Mouse (Mus musculus): ENCODE results near the gene Msmo1. TPM values are rescaled to one million over a fixed set of nuclear protein-coding genes. Genes with fewer than 3 reads are reported as not detected.

Msmo1 gene
- polyA plus RNA-seq, 1 experiment: 150 TPM

GRCm38 (mm10) chr8:64761430-64761829, 27.8 kb upstream of the Msmo1 start:
- no peak overlapping the region for H3K27ac ChIP-seq (ENCODE audit: insufficient read depth, low read length)
- no peaks in the 10 kb centered on the region; the same call in 1 of the 2 replicates for H3K4me1 ChIP-seq (ENCODE audit: control insufficient read depth, insufficient read depth, low read length)
- TF ChIP-seq POLR2A (IDR thresholded peaks at IDR 0.05; ENCODE audit: extremely low read depth, insufficient read depth, low read length) (no peak), CTCF (IDR thresholded peaks at IDR 0.05; ENCODE audit: extremely low read depth, insufficient read depth, low read length) (peak; percentile 66)
- H3K4me3 ChIP-seq (ENCODE audit: insufficient read depth, low read length): no peak overlapping the region

- H3K4me1 ChIP-seq (ENCODE audit: control insufficient read depth, insufficient read depth, low read length): no peaks in the 10 kb centered on the region
- H3K4me3 ChIP-seq (ENCODE audit: insufficient read depth, low read length): no peak overlapping the region
- no peak overlapping the region for H3K27ac ChIP-seq (ENCODE audit: insufficient read depth, low read length)
- TF ChIP-seq POLR2A (IDR thresholded peaks at IDR 0.05; ENCODE audit: extremely low read depth, insufficient read depth, low read length) (no peak), CTCF (IDR thresholded peaks at IDR 0.05; ENCODE audit: extremely low read depth, insufficient read depth, low read length) (no peak)
These were observed 24.4 kb upstream of the Msmo1 start for GRCm38 (mm10) chr8:64757956-64758355.

- no peaks in the 10 kb centered on the region for H3K4me1 ChIP-seq (ENCODE audit: control insufficient read depth, insufficient read depth, low read length)
- no peak overlapping the region for H3K27ac ChIP-seq (ENCODE audit: insufficient read depth, low read length)
- no peak overlapping the region for H3K4me3 ChIP-seq (ENCODE audit: insufficient read depth, low read length)
- TF ChIP-seq POLR2A (IDR thresholded peaks at IDR 0.05; ENCODE audit: extremely low read depth, insufficient read depth, low read length) (no peak), CTCF (IDR thresholded peaks at IDR 0.05; ENCODE audit: extremely low read depth, insufficient read depth, low read length) (no peak)
These were observed 12.8 kb upstream of the Msmo1 start for GRCm38 (mm10) chr8:64746215-64747058.

- Histone ChIP-seq H3K4me3 (ENCODE audit: insufficient read depth, low read length) (no peak overlapping the region), H3K4me1 (ENCODE audit: control insufficient read depth, insufficient read depth, low read length) (no peaks in the 10 kb centered on the region), H3K27ac (ENCODE audit: insufficient read depth, low read length) (no peak overlapping the region)
- no peak for TF ChIP-seq POLR2A (IDR thresholded peaks at IDR 0.05; ENCODE audit: extremely low read depth, insufficient read depth, low read length)
- TF ChIP-seq CTCF (IDR thresholded peaks at IDR 0.05; ENCODE audit: extremely low read depth, insufficient read depth, low read length): no peak
These were observed 7.1 kb upstream of the Msmo1 start for GRCm38 (mm10) chr8:64740547-64741211.

- Histone ChIP-seq H3K4me3 (ENCODE audit: insufficient read depth, low read length) (no peak overlapping the region), H3K27ac (ENCODE audit: insufficient read depth, low read length) (no peak overlapping the region), H3K4me1 (ENCODE audit: control insufficient read depth, insufficient read depth, low read length) (no peaks in the 10 kb centered on the region)
- TF ChIP-seq CTCF (IDR thresholded peaks at IDR 0.05; ENCODE audit: extremely low read depth, insufficient read depth, low read length) (no peak), POLR2A (IDR thresholded peaks at IDR 0.05; ENCODE audit: extremely low read depth, insufficient read depth, low read length) (no peak)
These were observed 5.3 kb upstream of the Msmo1 start for GRCm38 (mm10) chr8:64738916-64739315.

- TF ChIP-seq CTCF (IDR thresholded peaks at IDR 0.05; ENCODE audit: extremely low read depth, insufficient read depth, low read length): no peak
- TF ChIP-seq POLR2A (IDR thresholded peaks at IDR 0.05; ENCODE audit: extremely low read depth, insufficient read depth, low read length): no peak
- Histone ChIP-seq H3K4me3 (ENCODE audit: insufficient read depth, low read length) (no peak overlapping the region), H3K27ac (ENCODE audit: insufficient read depth, low read length) (no peak overlapping the region), H3K4me1 (ENCODE audit: control insufficient read depth, insufficient read depth, low read length) (peaks cover 2% of the 10 kb centered on the region; the same call in 1 of the 2 replicates)
These were observed 3.3 kb upstream of the Msmo1 start for GRCm38 (mm10) chr8:64736767-64737323.

- TF ChIP-seq CTCF (IDR thresholded peaks at IDR 0.05; ENCODE audit: extremely low read depth, insufficient read depth, low read length) (no peak), POLR2A (IDR thresholded peaks at IDR 0.05; ENCODE audit: extremely low read depth, insufficient read depth, low read length) (no peak)
- Histone ChIP-seq H3K4me3 (ENCODE audit: insufficient read depth, low read length) (no peak overlapping the region), H3K27ac (ENCODE audit: insufficient read depth, low read length) (no peak overlapping the region), H3K4me1 (ENCODE audit: control insufficient read depth, insufficient read depth, low read length) (peaks cover 2% of the 10 kb centered on the region; the same call in 1 of the 2 replicates)
These were observed 1.6 kb upstream of the Msmo1 start for GRCm38 (mm10) chr8:64735161-64735560.

GRCm38 (mm10) chr8:64732596-64732995, 996 bp downstream of the Msmo1 start:
- TF ChIP-seq CTCF (IDR thresholded peaks at IDR 0.05; ENCODE audit: extremely low read depth, insufficient read depth, low read length) (no peak), POLR2A (IDR thresholded peaks at IDR 0.05; ENCODE audit: extremely low read depth, insufficient read depth, low read length) (no peak)
- Histone ChIP-seq H3K4me3 (ENCODE audit: insufficient read depth, low read length) (peak overlapping the region; percentile 88), H3K4me1 (ENCODE audit: control insufficient read depth, insufficient read depth, low read length) (peaks cover 4% of the 10 kb centered on the region; the same call in 1 of the 2 replicates), H3K27ac (ENCODE audit: insufficient read depth, low read length) (no peak overlapping the region)

GRCm38 (mm10) chr8:64728156-64728555, 5.4 kb downstream of the Msmo1 start:
- Histone ChIP-seq H3K4me1 (ENCODE audit: control insufficient read depth, insufficient read depth, low read length) (peaks cover 8% of the 10 kb centered on the region), H3K27ac (ENCODE audit: insufficient read depth, low read length) (no peak overlapping the region), H3K4me3 (ENCODE audit: insufficient read depth, low read length) (no peak overlapping the region)
- TF ChIP-seq POLR2A (IDR thresholded peaks at IDR 0.05; ENCODE audit: extremely low read depth, insufficient read depth, low read length) (no peak), CTCF (IDR thresholded peaks at IDR 0.05; ENCODE audit: extremely low read depth, insufficient read depth, low read length) (no peak)
